Mouse (Mus musculus): ENCODE measurements at regions not wholly inside any gene's neighbourhood (a gene's known extent, or its start where the extent isn't known, plus 50 kb on each side); places are given as distances from the start of the nearest gene placed in this dataset.
A peak's percentile ranks its signal among the peaks of the same experiment; 100 is the strongest.

DNA sequence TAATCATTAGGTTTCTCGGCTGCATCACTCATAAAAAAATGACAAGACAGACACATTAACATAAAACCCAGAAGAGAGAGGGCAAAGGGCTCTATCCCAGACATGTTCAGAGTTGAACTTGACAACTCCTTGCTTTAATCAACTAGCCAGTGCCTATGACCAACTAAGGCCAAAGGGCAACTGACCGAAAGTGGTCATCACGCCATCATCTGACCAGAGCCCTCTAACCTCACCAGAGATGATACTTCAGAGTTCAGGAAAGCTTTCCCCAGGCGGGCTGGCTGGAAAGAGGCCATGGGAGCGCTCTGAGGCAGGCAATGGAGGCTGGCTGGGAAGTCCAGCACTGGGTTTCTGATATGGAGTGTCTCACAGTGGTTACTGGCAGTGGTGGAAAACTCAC is 80.6 kb downstream of the Dad1 start:
- WGBS = 84% methylated on average over 5 of the region's 5 CpGs
- H3K9ac ChIP-seq (ENCODE audit: low read depth, low read length) = no peak overlapping the region
- no peaks in the 10 kb centered on the region for H3K4me1 ChIP-seq (ENCODE audit: control insufficient read depth, insufficient read depth, low read length)
- ATAC-seq (ENCODE audit: low FRiP score, low TSS enrichment) = no peak
- H3K27me3 ChIP-seq (ENCODE audit: control insufficient read depth, insufficient read depth, low read length) = no peaks in the 10 kb centered on the region
- no peaks in the 10 kb centered on the region for H3K36me3 ChIP-seq (ENCODE audit: control insufficient read depth, insufficient read depth, low read length)
- H3K4me3 ChIP-seq (ENCODE audit: low read length) = no peak overlapping the region
- H3K9me3 ChIP-seq (ENCODE audit: control insufficient read depth, low read length) = no peaks in the 10 kb centered on the region
- no peak overlapping the region for H3K27ac ChIP-seq (ENCODE audit: low read depth, low read length)
- H3K4me2 ChIP-seq (replicated peaks; ENCODE audit: low read depth, low read length) = no peak overlapping the region

- no peaks in the 10 kb centered on the region for H3K27me3 ChIP-seq (ENCODE audit: control insufficient read depth, insufficient read depth, low read length)
- H3K9me3 ChIP-seq (ENCODE audit: control insufficient read depth, low read length) = no peaks in the 10 kb centered on the region
- no peaks in the 10 kb centered on the region for H3K4me1 ChIP-seq (ENCODE audit: control insufficient read depth, insufficient read depth, low read length)
- no peak overlapping the region for H3K4me3 ChIP-seq (ENCODE audit: low read length)
- no peak for ATAC-seq (ENCODE audit: low FRiP score, low TSS enrichment)
- WGBS = 85% methylated on average over 7 of the region's 7 CpGs
- H3K4me2 ChIP-seq (replicated peaks; ENCODE audit: low read depth, low read length) = no peak overlapping the region
- H3K9ac ChIP-seq (ENCODE audit: low read depth, low read length) = no peak overlapping the region
- no peaks in the 10 kb centered on the region for H3K36me3 ChIP-seq (ENCODE audit: control insufficient read depth, insufficient read depth, low read length)
- no peak overlapping the region for H3K27ac ChIP-seq (ENCODE audit: low read depth, low read length)
Observed at GRCm38 (mm10) chr14:54169254-54169653, 84.7 kb downstream of the Dad1 start.

- no peak overlapping the region for H3K4me3 ChIP-seq (ENCODE audit: low read length)
- WGBS = 79% methylated on average over 4 of the region's 4 CpGs
- no peak overlapping the region for H3K27ac ChIP-seq (ENCODE audit: low read depth, low read length)
- no peak for ATAC-seq (ENCODE audit: low FRiP score, low TSS enrichment)
- no peaks in the 10 kb centered on the region for H3K9me3 ChIP-seq (ENCODE audit: control insufficient read depth, low read length)
- no peaks in the 10 kb centered on the region for H3K27me3 ChIP-seq (ENCODE audit: control insufficient read depth, insufficient read depth, low read length)
- no peaks in the 10 kb centered on the region for H3K36me3 ChIP-seq (ENCODE audit: control insufficient read depth, insufficient read depth, low read length)
- no peaks in the 10 kb centered on the region for H3K4me1 ChIP-seq (ENCODE audit: control insufficient read depth, insufficient read depth, low read length)
- no peak overlapping the region for H3K4me2 ChIP-seq (replicated peaks; ENCODE audit: low read depth, low read length)
- no peak overlapping the region for H3K9ac ChIP-seq (ENCODE audit: low read depth, low read length)
Observed at GRCm38 (mm10) chr14:54168414-54168931, 85.4 kb downstream of the Dad1 start.

DNA sequence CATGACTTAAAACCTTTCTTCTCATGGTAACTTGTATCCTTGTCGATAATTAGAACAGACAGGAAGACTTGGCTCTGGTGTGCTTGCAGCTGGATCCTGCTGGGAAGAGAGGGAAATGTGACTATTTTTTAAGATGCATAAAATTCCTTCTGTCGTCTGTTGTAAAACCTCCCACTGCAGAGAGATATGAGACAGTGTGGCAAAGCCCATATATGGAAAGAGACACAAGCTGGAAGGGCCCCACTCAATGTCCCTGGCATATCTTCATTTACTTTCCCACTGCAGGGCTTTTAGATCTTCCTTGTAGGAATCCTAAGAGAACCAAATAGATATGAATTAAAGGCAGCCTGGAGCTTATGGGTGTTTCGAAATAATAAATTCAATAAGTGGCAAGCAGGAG is 87.8 kb downstream of the Dad1 start:
- WGBS = 50% methylated on average over 3 of the region's 3 CpGs
- Histone ChIP-seq H3K4me2 (replicated peaks; ENCODE audit: low read depth, low read length) (no peak overlapping the region), H3K4me1 (ENCODE audit: control insufficient read depth, insufficient read depth, low read length) (no peaks in the 10 kb centered on the region; the same call in 1 of the 2 replicates), H3K4me3 (ENCODE audit: low read length) (no peak overlapping the region), H3K27me3 (ENCODE audit: control insufficient read depth, insufficient read depth, low read length) (no peaks in the 10 kb centered on the region), H3K9me3 (ENCODE audit: control insufficient read depth, low read length) (no peaks in the 10 kb centered on the region), H3K9ac (ENCODE audit: low read depth, low read length) (no peak overlapping the region), H3K36me3 (ENCODE audit: control insufficient read depth, insufficient read depth, low read length) (no peaks in the 10 kb centered on the region), H3K27ac (ENCODE audit: low read depth, low read length) (no peak overlapping the region)
- no peak for ATAC-seq (ENCODE audit: low FRiP score, low TSS enrichment)

DNA sequence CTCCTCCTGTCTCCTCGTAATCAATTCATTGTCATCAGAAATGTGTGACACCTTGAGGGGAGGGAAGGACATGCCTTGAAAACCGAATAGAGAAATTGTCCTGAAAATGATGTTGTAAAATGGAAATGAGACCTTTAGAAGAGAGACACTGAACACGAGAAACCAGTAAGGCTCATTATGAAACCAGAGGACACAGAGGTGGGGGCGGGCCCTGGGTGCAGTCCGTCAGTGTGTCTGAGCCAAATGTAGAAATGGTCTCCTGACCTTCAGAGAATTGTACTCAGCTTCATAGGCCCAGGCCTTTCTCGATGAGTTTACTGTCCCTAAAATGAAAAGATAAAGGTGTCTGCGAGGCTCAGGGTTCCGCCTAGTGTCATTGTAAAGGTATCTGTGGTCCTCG is 89.0 kb downstream of the Dad1 start:
- no peak overlapping the region for H3K9ac ChIP-seq (ENCODE audit: low read depth, low read length)
- no peak for ATAC-seq (ENCODE audit: low FRiP score, low TSS enrichment)
- H3K9me3 ChIP-seq (ENCODE audit: control insufficient read depth, low read length) = no peaks in the 10 kb centered on the region
- no peaks in the 10 kb centered on the region; the same call in 1 of the 2 replicates for H3K4me1 ChIP-seq (ENCODE audit: control insufficient read depth, insufficient read depth, low read length)
- no peak overlapping the region for H3K4me2 ChIP-seq (replicated peaks; ENCODE audit: low read depth, low read length)
- H3K27me3 ChIP-seq (ENCODE audit: control insufficient read depth, insufficient read depth, low read length) = no peaks in the 10 kb centered on the region
- no peak overlapping the region for H3K27ac ChIP-seq (ENCODE audit: low read depth, low read length)
- H3K4me3 ChIP-seq (ENCODE audit: low read length) = no peak overlapping the region
- 74% methylated on average over 9 of the region's 9 CpGs for WGBS
- no peaks in the 10 kb centered on the region for H3K36me3 ChIP-seq (ENCODE audit: control insufficient read depth, insufficient read depth, low read length)

DNA sequence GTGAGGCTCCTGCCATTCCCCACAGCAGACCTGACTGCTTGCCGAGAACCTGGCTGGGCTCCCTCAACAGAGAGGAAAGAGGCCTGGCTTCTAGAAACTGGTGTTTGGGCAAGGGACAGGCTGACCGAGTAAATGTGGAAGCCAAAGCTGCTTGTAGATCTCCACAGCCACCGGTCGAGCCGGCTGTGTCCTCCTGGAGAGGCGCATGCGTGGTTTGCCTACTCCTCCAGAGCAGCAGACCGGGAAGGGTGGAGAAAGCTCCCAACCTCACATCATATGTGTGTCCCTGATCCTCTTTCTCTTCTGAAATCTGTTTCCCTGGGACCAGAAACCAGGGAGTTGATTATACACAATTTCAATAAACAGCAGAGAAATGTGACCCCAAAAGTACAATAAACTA is 92.0 kb downstream of the Dad1 start:
- no peaks in the 10 kb centered on the region; the same call in 1 of the 2 replicates for H3K4me1 ChIP-seq (ENCODE audit: control insufficient read depth, insufficient read depth, low read length)
- no peak for ATAC-seq (ENCODE audit: low FRiP score, low TSS enrichment)
- no peaks in the 10 kb centered on the region for H3K36me3 ChIP-seq (ENCODE audit: control insufficient read depth, insufficient read depth, low read length)
- no peak overlapping the region for H3K27ac ChIP-seq (ENCODE audit: low read depth, low read length)
- no peaks in the 10 kb centered on the region for H3K9me3 ChIP-seq (ENCODE audit: control insufficient read depth, low read length)
- H3K9ac ChIP-seq (ENCODE audit: low read depth, low read length) = peak overlapping the region; percentile 12; the same call in 1 of the 2 replicates
- no peak overlapping the region for H3K4me2 ChIP-seq (replicated peaks; ENCODE audit: low read depth, low read length)
- WGBS = 57% methylated on average over 8 of the region's 8 CpGs
- H3K27me3 ChIP-seq (ENCODE audit: control insufficient read depth, insufficient read depth, low read length) = no peaks in the 10 kb centered on the region
- H3K4me3 ChIP-seq (ENCODE audit: low read length) = no peak overlapping the region

GRCm38 (mm10) chr14:54161206-54161605 is 92.7 kb downstream of the Dad1 start:
- WGBS = 67% methylated on average over 7 of the region's 7 CpGs
- Histone ChIP-seq H3K27me3 (ENCODE audit: control insufficient read depth, insufficient read depth, low read length) (no peaks in the 10 kb centered on the region), H3K4me3 (ENCODE audit: low read length) (no peak overlapping the region), H3K4me2 (replicated peaks; ENCODE audit: low read depth, low read length) (no peak overlapping the region), H3K27ac (ENCODE audit: low read depth, low read length) (no peak overlapping the region), H3K4me1 (ENCODE audit: control insufficient read depth, insufficient read depth, low read length) (no peaks in the 10 kb centered on the region; the same call in 1 of the 2 replicates), H3K9me3 (ENCODE audit: control insufficient read depth, low read length) (no peaks in the 10 kb centered on the region), H3K36me3 (ENCODE audit: control insufficient read depth, insufficient read depth, low read length) (no peaks in the 10 kb centered on the region), H3K9ac (ENCODE audit: low read depth, low read length) (no peak overlapping the region)
- ATAC-seq (ENCODE audit: low FRiP score, low TSS enrichment) = no peak

GRCm38 (mm10) chr14:54159816-54160215 is 94.1 kb downstream of the Dad1 start:
- WGBS = 95% methylated on average over 7 of the region's 7 CpGs
- Histone ChIP-seq H3K36me3 (ENCODE audit: control insufficient read depth, insufficient read depth, low read length) (no peaks in the 10 kb centered on the region), H3K4me3 (ENCODE audit: low read length) (no peak overlapping the region), H3K9me3 (ENCODE audit: control insufficient read depth, low read length) (no peaks in the 10 kb centered on the region), H3K9ac (ENCODE audit: low read depth, low read length) (no peak overlapping the region), H3K27me3 (ENCODE audit: control insufficient read depth, insufficient read depth, low read length) (no peaks in the 10 kb centered on the region), H3K4me2 (replicated peaks; ENCODE audit: low read depth, low read length) (no peak overlapping the region), H3K4me1 (ENCODE audit: control insufficient read depth, insufficient read depth, low read length) (no peaks in the 10 kb centered on the region; the same call in 1 of the 2 replicates), H3K27ac (ENCODE audit: low read depth, low read length) (no peak overlapping the region)
- ATAC-seq (ENCODE audit: low FRiP score, low TSS enrichment) = no peak

DNA sequence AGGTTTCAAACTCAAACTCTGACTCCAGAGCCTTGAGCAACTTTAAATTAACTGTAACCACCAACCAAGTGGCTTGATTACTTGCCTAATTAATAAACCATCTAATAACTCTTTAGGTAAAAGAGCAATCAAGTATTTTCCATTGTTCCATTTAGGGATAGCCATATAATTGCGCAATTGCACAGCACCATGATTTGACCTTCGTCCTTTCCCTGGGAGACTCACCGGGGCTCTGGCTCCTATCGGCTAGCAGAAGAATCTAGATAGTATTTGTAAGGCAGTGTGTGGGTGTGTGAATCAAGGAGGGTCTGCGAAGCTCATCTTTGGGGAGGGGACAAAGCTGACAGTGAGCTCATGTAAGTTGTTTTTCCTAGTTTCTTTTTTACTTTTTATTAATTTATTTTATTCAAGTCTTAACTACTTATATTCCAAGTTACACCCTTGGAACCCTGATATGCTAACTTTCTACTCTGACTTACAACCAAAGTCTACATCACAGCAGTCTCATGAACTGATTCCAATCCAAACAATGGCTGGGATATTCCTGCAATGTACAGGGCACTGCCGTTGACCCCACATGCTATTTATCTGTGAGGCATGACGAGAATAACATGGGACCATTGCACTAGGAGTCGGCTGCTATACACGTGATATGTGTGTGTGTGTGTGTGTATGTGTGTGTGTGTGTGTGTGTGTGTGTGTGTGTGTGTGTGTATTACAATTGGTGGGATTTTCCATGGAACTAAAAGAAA is 95.5 kb downstream of the Dad1 start:
- Histone ChIP-seq H3K27ac (ENCODE audit: low read depth, low read length) (no peak overlapping the region), H3K9me3 (ENCODE audit: control insufficient read depth, low read length) (no peaks in the 10 kb centered on the region)
- 64% methylated on average over 9 of the region's 9 CpGs for WGBS

More for the DNA sequence above, 95.5 kb downstream of the Dad1 start:
- Histone ChIP-seq H3K36me3 (ENCODE audit: control insufficient read depth, insufficient read depth, low read length) (no peaks in the 10 kb centered on the region), H3K4me1 (ENCODE audit: control insufficient read depth, insufficient read depth, low read length) (no peaks in the 10 kb centered on the region; the same call in 1 of the 2 replicates), H3K9ac (ENCODE audit: low read depth, low read length) (no peak overlapping the region), H3K4me3 (ENCODE audit: low read length) (no peak overlapping the region), H3K27me3 (ENCODE audit: control insufficient read depth, insufficient read depth, low read length) (no peaks in the 10 kb centered on the region), H3K4me2 (replicated peaks; ENCODE audit: low read depth, low read length) (no peak overlapping the region)
- ATAC-seq (ENCODE audit: low FRiP score, low TSS enrichment) = peak; percentile 76; the same call in 1 of the 2 replicates
